Mouse (Mus musculus): ENCODE data around the gene C2cd4c. TPM values are rescaled to one million over a fixed set of nuclear protein-coding genes. Genes with fewer than 3 reads are reported as not detected.

The C2cd4c gene
- 0.16 and 0.23 TPM in 2 replicates for polyA plus RNA-seq (2012; rRNA removed)

- DNase-seq (ENCODE audit: low read depth), result peak; percentile 9
Measured at GRCm38 (mm10) chr10:79613578-79614304, at the start of gene C2cd4c. Gene C2cd4c, minus strand, starts transcription at chr10:79614025.

- DNase-seq (ENCODE audit: low read depth), result no peak
Measured at GRCm38 (mm10) chr10:79661861-79662260, 48.0 kb upstream of the C2cd4c start.

- DNase-seq (ENCODE audit: low read depth), result no peak
Measured at GRCm38 (mm10) chr10:79660298-79660697, 46.5 kb upstream of the C2cd4c start.

- no peak for DNase-seq (ENCODE audit: low read depth)
Measured at GRCm38 (mm10) chr10:79658829-79659228, 45.0 kb upstream of the C2cd4c start.

- no peak for DNase-seq (ENCODE audit: low read depth)
Measured at GRCm38 (mm10) chr10:79654946-79655395, 41.1 kb upstream of the C2cd4c start.

GRCm38 (mm10) chr10:79652789-79653188, 39.0 kb upstream of the C2cd4c start:
- DNase-seq (ENCODE audit: low read depth), result no peak

GRCm38 (mm10) chr10:79649070-79649751, 35.4 kb upstream of the C2cd4c start:
- DNase-seq (ENCODE audit: low read depth), result no peak

- DNase-seq (ENCODE audit: low read depth), result no peak
Measured at GRCm38 (mm10) chr10:79645711-79646110, 31.9 kb upstream of the C2cd4c start, which contains the start of gene Odf3l2. Gene Odf3l2, minus strand, starts transcription at chr10:79645738.

GRCm38 (mm10) chr10:79638486-79639204, 24.8 kb upstream of the C2cd4c start:
- no peak for DNase-seq (ENCODE audit: low read depth)

- DNase-seq (ENCODE audit: low read depth), result no peak
Measured at GRCm38 (mm10) chr10:79637128-79638110, 23.6 kb upstream of the C2cd4c start, which contains the start of gene Shc2. Gene Shc2, minus strand, starts transcription at chr10:79637918.

- no peak for DNase-seq (ENCODE audit: low read depth)
Measured at GRCm38 (mm10) chr10:79636287-79636686, 22.5 kb upstream of the C2cd4c start.

- DNase-seq (ENCODE audit: low read depth), result no peak
Measured at GRCm38 (mm10) chr10:79633006-79633777, 19.4 kb upstream of the C2cd4c start.

- no peak for DNase-seq (ENCODE audit: low read depth)
Measured at GRCm38 (mm10) chr10:79631432-79631831, 17.6 kb upstream of the C2cd4c start.

GRCm38 (mm10) chr10:79628377-79628776, 14.6 kb upstream of the C2cd4c start:
- no peak for DNase-seq (ENCODE audit: low read depth)

GRCm38 (mm10) chr10:79626156-79626555, 12.3 kb upstream of the C2cd4c start:
- DNase-seq (ENCODE audit: low read depth), result no peak

- no peak for DNase-seq (ENCODE audit: low read depth)
Measured at GRCm38 (mm10) chr10:79625398-79625797, 11.6 kb upstream of the C2cd4c start.

- no peak for DNase-seq (ENCODE audit: low read depth)
Measured at GRCm38 (mm10) chr10:79623950-79624349, 10.1 kb upstream of the C2cd4c start.

GRCm38 (mm10) chr10:79616376-79616775, 2.6 kb upstream of the C2cd4c start:
- DNase-seq (ENCODE audit: low read depth), result no peak

- DNase-seq (ENCODE audit: low read depth), result no peak
Measured at GRCm38 (mm10) chr10:79615860-79616259, 2.0 kb upstream of the C2cd4c start.

- DNase-seq (ENCODE audit: low read depth), result no peak
Measured at GRCm38 (mm10) chr10:79614305-79614643, 449 bp upstream of the C2cd4c start.

Measured in gonadal fat pad, adult 2 months (tissue).